Mouse (Mus musculus) lung, postnatal 4 days (tissue): ENCODE results near the gene Olfr611.
"Not testable (repeated sequence)": the region's sequence is repeated elsewhere in the genome, so short reads cannot be mapped to it uniquely, and the experiment has no call there.

Experiments
- DNase-seq, 2 experiments: peaks; one replicate each; pipeline ENCODE4 v3.0.0; 2021

Olfr611 gene

DNA sequence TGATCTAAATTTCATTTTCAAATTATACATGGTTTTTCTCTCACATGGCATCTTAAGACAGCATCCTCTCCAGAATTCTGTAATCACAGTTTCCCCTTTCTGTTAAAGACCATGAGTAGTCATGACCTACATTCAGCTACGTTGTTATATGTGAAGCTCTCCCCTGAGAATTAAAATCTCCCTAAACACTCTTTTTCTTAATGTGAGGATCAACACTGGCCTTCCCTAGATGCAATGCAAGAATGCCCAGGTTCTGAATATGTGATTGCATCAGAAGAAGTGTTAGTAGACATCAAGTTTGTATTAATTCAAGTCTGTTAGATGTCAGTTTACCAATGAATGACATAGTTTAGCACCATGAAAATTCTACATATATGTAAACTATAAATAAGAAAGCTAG lies at the start of gene Olfr611:
Gene Olfr611 (minus strand): TSS at position 101 of the 400 bp plus-strand sequence.
- not testable (repeated sequence) for DNase-seq

DNA sequence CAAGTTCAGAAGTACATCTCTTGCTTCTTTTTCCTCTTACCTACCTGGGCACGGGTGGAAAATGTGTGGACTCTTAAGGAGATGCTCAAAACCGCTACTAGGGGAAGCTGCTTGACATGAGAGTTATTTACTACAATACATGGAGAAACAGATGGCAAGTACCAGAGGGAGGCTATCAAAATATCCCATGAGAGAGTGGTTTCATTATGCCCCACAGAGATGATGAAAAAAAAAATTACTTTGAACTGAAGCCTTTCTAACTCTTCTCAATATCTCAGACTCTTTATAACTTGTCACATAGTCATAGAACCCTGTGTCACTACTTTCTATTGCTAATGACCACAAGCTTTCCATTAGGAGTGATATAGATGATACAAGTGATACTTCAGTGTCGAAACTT lies 48.4 kb upstream of the Olfr611 start, which contains the start of gene Olfr616:
Gene Olfr616 (minus strand): TSS at position 101 of the 400 bp plus-strand sequence.
- DNase-seq: no peak

DNA sequence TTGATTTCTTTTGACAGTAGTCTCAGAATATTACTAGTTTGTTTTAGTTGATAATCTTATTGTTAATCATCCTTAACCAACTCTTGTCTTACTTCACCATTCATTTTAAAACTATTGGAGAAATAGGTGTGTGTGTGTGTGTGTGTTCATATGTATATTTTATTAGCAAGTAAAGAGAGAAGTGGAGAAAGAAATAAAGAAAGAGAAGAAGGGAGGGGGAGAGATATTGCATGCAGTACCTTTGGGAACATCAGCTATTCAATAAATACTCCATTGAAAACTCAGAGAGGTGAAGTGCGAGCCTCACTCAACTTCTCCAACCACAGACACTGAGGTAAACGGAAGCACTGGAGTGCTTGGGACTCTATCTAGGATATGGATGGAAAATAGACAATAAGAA lies 35.1 kb upstream of the Olfr611 start, which contains the start of gene Olfr615:
Gene Olfr615 (plus strand): TSS at position 301 of the 400 bp plus-strand sequence.
- DNase-seq: no peak

DNA sequence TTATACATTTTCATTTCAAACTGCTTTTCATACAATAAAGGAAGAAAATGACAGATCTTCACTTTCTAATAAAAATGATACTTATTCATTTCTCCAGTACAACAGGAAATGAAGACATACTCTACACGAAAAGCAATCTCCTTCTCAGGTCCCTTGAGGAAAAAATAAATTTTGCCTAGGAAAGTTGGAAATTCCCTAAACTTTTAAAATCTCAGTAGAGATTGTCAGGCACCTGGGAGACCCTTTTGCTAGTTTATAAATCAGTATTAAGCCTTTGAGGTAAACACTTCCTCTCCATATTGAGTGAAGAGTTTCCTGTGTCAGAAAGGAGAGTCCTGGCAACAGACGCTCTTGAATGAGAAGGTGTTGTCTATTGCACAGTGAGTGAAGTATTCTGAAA lies 27.1 kb upstream of the Olfr611 start, which contains the start of gene Olfr613:
Gene Olfr613 (plus strand): TSS at position 301 of the 400 bp plus-strand sequence.
- DNase-seq: no peak

- DNase-seq: not testable (repeated sequence)
These were observed 22.0 kb upstream of the Olfr611 start, which contains the start of gene Olfr612 for GRCm38 (mm10) chr7:103542617-103543016. Gene Olfr612 (minus strand): TSS chr7:103542717.

- DNase-seq: no peak
These were observed 8.6 kb downstream of the Olfr611 start, which contains the start of gene Olfr610 for GRCm38 (mm10) chr7:103512022-103512421. Gene Olfr610 (minus strand): TSS chr7:103512122.

- DNase-seq: no peak
These were observed 22.7 kb downstream of the Olfr611 start, which contains the start of gene Olfr609 for GRCm38 (mm10) chr7:103497962-103498361. Gene Olfr609 (minus strand): TSS chr7:103498062.

- DNase-seq: not testable (repeated sequence)
These were observed 43.5 kb downstream of the Olfr611 start for GRCm38 (mm10) chr7:103477106-103477505.

GRCm38 (mm10) chr7:103469577-103469976 lies 51.1 kb downstream of the Olfr611 start, which contains the start of gene Olfr608:
Gene Olfr608 (plus strand): TSS chr7:103469877.
- no peak for DNase-seq
